Mouse (Mus musculus) hindbrain, embryonic 10.5 days (tissue): ENCODE results near the gene Olfr26. TPM values are rescaled to one million over a fixed set of nuclear protein-coding genes. Genes with fewer than 3 reads are reported as not detected.
"Not testable (repeated sequence)": the region's sequence is repeated elsewhere in the genome, so short reads cannot be mapped to it uniquely, and the experiment has no call there.

Experiments used
- DNase-seq: peaks from one replicate; pipeline ENCODE4 v3.0.0-alpha.2; 2017; ENCODE audit warnings: low spot score
- H3K27ac ChIP-seq: fragments of 300-500 bp; sonication (generic); 2 replicates; pipeline ENCODE4 v1.5.1; 2016; ENCODE audit warnings: mild to moderate bottlenecking, moderate library complexity
- H3K27me3 ChIP-seq: fragments of 300-500 bp; sonication (generic); 2 replicates; pipeline ENCODE4 v1.6.1; 2016; ENCODE audit warnings: mild to moderate bottlenecking; ENCODE audit not compliant: poor library complexity, insufficient read depth, severe bottlenecking
- H3K36me3 ChIP-seq: fragments of 300-500 bp; sonication (generic); 2 replicates; pipeline ENCODE4 v1.6.1; 2016; ENCODE audit warnings: mild to moderate bottlenecking, moderate library complexity
- H3K4me1 ChIP-seq: fragments of 300-500 bp; sonication (generic); replicated peaks from 2 replicates; pipeline ENCODE4 v1.6.1; 2016; ENCODE audit warnings: mild to moderate bottlenecking
- H3K4me3 ChIP-seq: fragments of 300-500 bp; sonication (generic); 2 replicates; pipeline ENCODE4 v1.5.1; 2016; ENCODE audit warnings: mild to moderate bottlenecking, moderate library complexity
- H3K9me3 ChIP-seq: fragments of 300-500 bp; sonication (generic); 2 replicates; pipeline ENCODE4 v1.6.1; 2016; ENCODE audit warnings: mild to moderate bottlenecking, moderate library complexity
- WGBS: fragments of 180-500 bp; shearing (Covaris S2); methylation state at CpG from one replicate; pipeline ENCODE4 v1.1.7; 2016; 5-methylcytosine and 5-hydroxymethylcytosine counted together
- polyA plus RNA-seq: library from polyadenylated mRNA; unstranded; fragments of >200 nt; fragmentation: Nextera tagmentation; extraction: Ambion mirVana; gene quantifications from 2 replicates; pipeline ENCODE4 v1.2.1, GENCODE M21; 2016

Gene Olfr26
- not detected in 2 replicates for polyA plus RNA-seq

GRCm38 (mm10) chr9:38854760-38855159 is at the start of gene Olfr26:
TSS of gene Olfr26 (plus strand) at chr9:38855060.
- no peaks in the 10 kb centered on the region for H3K9me3 ChIP-seq
- no peaks in the 10 kb centered on the region for H3K36me3 ChIP-seq
- H3K27ac ChIP-seq: no peak within 1 kb of the TSS
- H3K4me1 ChIP-seq: no peaks in the 10 kb centered on the region
- H3K4me3 ChIP-seq: no peak within 1 kb of the TSS
- no peak for DNase-seq
- H3K27me3 ChIP-seq: no peaks in the 10 kb centered on the region

- H3K4me3 ChIP-seq: no peak overlapping the region
- H3K27me3 ChIP-seq: no peaks in the 10 kb centered on the region
- H3K4me1 ChIP-seq: no peaks in the 10 kb centered on the region
- no peak for DNase-seq
- H3K27ac ChIP-seq: no peak overlapping the region
- H3K9me3 ChIP-seq: no peaks in the 10 kb centered on the region
- H3K36me3 ChIP-seq: no peaks in the 10 kb centered on the region
Observed at GRCm38 (mm10) chr9:38805696-38806095, 49.2 kb upstream of the Olfr26 start.

GRCm38 (mm10) chr9:38814314-38814713 is 40.5 kb upstream of the Olfr26 start, which contains the start of gene Olfr922:
TSS of gene Olfr922 (plus strand) at chr9:38814614.
- no peaks in the 10 kb centered on the region for H3K4me1 ChIP-seq
- no peaks in the 10 kb centered on the region for H3K27me3 ChIP-seq
- WGBS: 79% methylated on average over 2 of the region's 2 CpGs
- H3K4me3 ChIP-seq: no peak within 1 kb of the TSS
- no peak for DNase-seq
- no peaks in the 10 kb centered on the region for H3K36me3 ChIP-seq
- H3K9me3 ChIP-seq: no peaks in the 10 kb centered on the region
- H3K27ac ChIP-seq: no peak within 1 kb of the TSS

GRCm38 (mm10) chr9:38815458-38815986 is 39.3 kb upstream of the Olfr26 start:
- H3K27ac ChIP-seq: no peak overlapping the region
- no peak for DNase-seq
- no peaks in the 10 kb centered on the region for H3K4me1 ChIP-seq
- no peak overlapping the region for H3K4me3 ChIP-seq
- 91% methylated on average over 1 of the region's 1 CpGs for WGBS
- no peaks in the 10 kb centered on the region for H3K36me3 ChIP-seq
- no peaks in the 10 kb centered on the region for H3K9me3 ChIP-seq
- no peaks in the 10 kb centered on the region for H3K27me3 ChIP-seq

- Histone ChIP-seq H3K27me3 (no peaks in the 10 kb centered on the region), H3K9me3 (no peaks in the 10 kb centered on the region), H3K36me3 (no peaks in the 10 kb centered on the region), H3K27ac (no peak within 1 kb of the TSS), H3K4me3 (no peak within 1 kb of the TSS), H3K4me1 (no peaks in the 10 kb centered on the region)
- DNase-seq: no peak
- 94% methylated on average over 1 of the region's 1 CpGs for WGBS
Observed at GRCm38 (mm10) chr9:38826245-38826644, 28.6 kb upstream of the Olfr26 start, which contains the start of gene Olfr923. TSS of gene Olfr923 (plus strand) at chr9:38826545.

GRCm38 (mm10) chr9:38833027-38833426 is 21.8 kb upstream of the Olfr26 start:
- no peaks in the 10 kb centered on the region for H3K9me3 ChIP-seq

GRCm38 (mm10) chr9:38844149-38844548 is 10.7 kb upstream of the Olfr26 start, which contains the start of gene Olfr924:
TSS of gene Olfr924 (plus strand) at chr9:38844449.
- 88% methylated on average over 1 of the region's 1 CpGs for WGBS
- no peak within 1 kb of the TSS for H3K27ac ChIP-seq
- H3K4me1 ChIP-seq: no peaks in the 10 kb centered on the region
- H3K36me3 ChIP-seq: no peaks in the 10 kb centered on the region
- no peak for DNase-seq
- H3K9me3 ChIP-seq: no peaks in the 10 kb centered on the region
- H3K27me3 ChIP-seq: no peaks in the 10 kb centered on the region
- no peak within 1 kb of the TSS for H3K4me3 ChIP-seq

More at GRCm38 (mm10) chr9:38833027-38833426, 21.8 kb upstream of the Olfr26 start:
- Histone ChIP-seq H3K36me3 (no peaks in the 10 kb centered on the region), H3K27ac (no peak overlapping the region), H3K4me1 (no peaks in the 10 kb centered on the region), H3K4me3 (no peak overlapping the region), H3K27me3 (no peaks in the 10 kb centered on the region)
- 84% methylated on average over 2 of the region's 2 CpGs for WGBS
- no peak for DNase-seq

GRCm38 (mm10) chr9:38874880-38875279 is 20.0 kb downstream of the Olfr26 start:
- H3K4me1 ChIP-seq, H3K36me3 ChIP-seq, DNase-seq, H3K9me3 ChIP-seq, H3K27me3 ChIP-seq, H3K4me3 ChIP-seq, H3K27ac ChIP-seq: not testable (repeated sequence)
- WGBS: 59% methylated on average over 2 of the region's 2 CpGs

- peaks cover 12% of the 10 kb centered on the region for H3K9me3 ChIP-seq
- no peak within 1 kb of the TSS for H3K4me3 ChIP-seq
- no peak within 1 kb of the TSS for H3K27ac ChIP-seq
- H3K36me3 ChIP-seq: no peaks in the 10 kb centered on the region
- H3K27me3 ChIP-seq: no peaks in the 10 kb centered on the region
- 94% methylated on average over 2 of the region's 2 CpGs for WGBS
- no peaks in the 10 kb centered on the region for H3K4me1 ChIP-seq
- DNase-seq: no peak
Observed at GRCm38 (mm10) chr9:38876826-38877225, 22.0 kb downstream of the Olfr26 start, which contains the start of gene Olfr926. TSS of gene Olfr926 (plus strand) at chr9:38877126.

Other genes with a start within 250 kb of the Olfr26 start
- not detected in 2 replicates for gene Olfr914, start 250.0 kb upstream of the Olfr26 start, polyA plus RNA-seq
- gene Olfr916, start 195.2 kb upstream of the Olfr26 start, polyA plus RNA-seq: not detected in 2 replicates
- not detected in 2 replicates for gene Olfr917, start 189.2 kb upstream of the Olfr26 start, polyA plus RNA-seq
- not detected in 2 replicates for gene Olfr918, start 180.5 kb upstream of the Olfr26 start, polyA plus RNA-seq
- not detected in 2 replicates for gene Olfr919, start 151.4 kb upstream of the Olfr26 start, polyA plus RNA-seq
- 6.3 and 7.5 TPM in 2 replicates for gene Vwa5a, start 136.8 kb upstream of the Olfr26 start, polyA plus RNA-seq
- not detected in 2 replicates for gene Olfr920, start 102.8 kb upstream of the Olfr26 start, polyA plus RNA-seq
- not detected in 2 replicates for gene Olfr921, start 82.0 kb upstream of the Olfr26 start, polyA plus RNA-seq
- not detected in 2 replicates for gene Olfr922, start 40.4 kb upstream of the Olfr26 start, polyA plus RNA-seq
- gene Olfr923, start 28.5 kb upstream of the Olfr26 start, polyA plus RNA-seq: not detected in 2 replicates
- not detected in 2 replicates for gene Olfr924, start 10.6 kb upstream of the Olfr26 start, polyA plus RNA-seq
- not detected in 2 replicates for gene Olfr926, start 22.1 kb downstream of the Olfr26 start, polyA plus RNA-seq
- not detected in 2 replicates for gene Olfr930, start 74.7 kb downstream of the Olfr26 start, polyA plus RNA-seq
- not detected in 2 replicates for gene Olfr933, start 117.3 kb downstream of the Olfr26 start, polyA plus RNA-seq
- not detected in 2 replicates for gene Olfr934, start 133.3 kb downstream of the Olfr26 start, polyA plus RNA-seq
- not detected in 2 replicates for gene Olfr935, start 144.6 kb downstream of the Olfr26 start, polyA plus RNA-seq
- not detected in 2 replicates for gene Olfr146, start 168.3 kb downstream of the Olfr26 start, polyA plus RNA-seq
- not detected in 2 replicates for gene Olfr937, start 209.9 kb downstream of the Olfr26 start, polyA plus RNA-seq
- not detected in 2 replicates for gene Olfr938, start 223.8 kb downstream of the Olfr26 start, polyA plus RNA-seq